Mouse (Mus musculus): ENCODE results near the gene Cdkn2d.

Cdkn2d gene

GRCm38 (mm10) chr9:21243826-21244427, 47.3 kb downstream of the Cdkn2d start:
- DNase-seq: peak; percentile 81

DNA sequence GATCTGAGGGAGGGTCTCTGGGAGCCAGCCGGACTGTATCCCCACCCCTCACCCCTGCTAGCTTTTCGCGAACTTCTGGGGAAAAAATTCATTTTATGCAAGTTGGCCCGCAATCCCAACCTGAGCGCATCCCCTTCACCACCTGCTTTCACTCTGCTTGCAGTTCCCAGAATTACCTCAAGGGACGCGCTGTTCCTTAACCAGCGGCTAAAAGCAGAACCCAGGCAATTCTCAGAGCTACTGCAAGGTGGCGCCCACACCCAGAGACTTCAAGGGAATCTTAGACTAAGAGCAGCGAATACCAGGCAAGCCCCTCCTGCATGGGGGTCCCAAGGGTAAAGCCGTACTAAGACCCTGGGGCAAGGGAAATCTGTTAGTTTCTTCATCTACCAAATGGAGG, 49.9 kb downstream of the Cdkn2d start:
- peak; percentile 83 for DNase-seq

- DNase-seq: no peak
These were observed 51.8 kb downstream of the Cdkn2d start for GRCm38 (mm10) chr9:21239465-21239848.

DNA sequence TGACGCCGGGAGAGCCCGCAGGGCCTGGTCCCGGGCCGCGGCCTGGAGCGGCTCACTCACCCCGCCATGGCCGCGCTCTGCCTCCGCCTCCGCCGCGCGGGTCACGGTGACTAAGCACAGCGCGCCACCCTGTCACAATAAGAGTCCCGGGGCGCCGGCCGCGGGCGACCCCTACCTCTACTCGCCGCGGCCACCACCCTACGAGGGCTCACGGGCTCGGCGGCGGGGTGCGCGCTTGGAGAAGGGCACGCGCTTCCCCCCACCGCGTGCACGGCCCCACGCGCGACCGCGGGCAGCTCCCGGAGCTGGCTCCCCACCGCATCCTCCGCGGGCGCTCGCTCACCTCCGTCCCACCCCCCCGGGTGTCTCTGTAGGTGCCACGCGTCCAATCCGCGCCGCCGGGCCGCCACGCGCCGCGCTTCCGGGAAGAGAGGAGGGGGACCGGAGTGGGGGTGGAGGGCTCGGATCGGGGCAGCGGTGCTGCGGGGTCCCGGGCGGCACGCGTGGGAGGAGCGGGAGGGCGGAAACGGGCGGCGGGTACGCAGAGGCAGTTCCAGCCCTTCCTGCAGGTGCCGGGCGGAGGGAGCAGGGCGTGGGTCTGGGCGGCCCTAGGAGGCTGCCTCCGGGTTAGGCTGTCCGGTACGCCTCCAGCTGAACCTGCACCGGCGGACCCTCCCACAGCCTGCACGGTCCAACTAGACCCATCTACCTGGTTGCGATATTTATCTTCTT, 52.3 kb downstream of the Cdkn2d start, which contains the start of gene Keap1:
Gene Keap1, minus strand, starts transcription at position 629 of the 732 bp plus-strand sequence.
- peak; percentile 80 for DNase-seq
